Mouse (Mus musculus) heart, postnatal 0 days (tissue): Measurements from ENCODE around the gene Immp2l. TPM values are rescaled to one million over a fixed set of nuclear protein-coding genes. Genes with fewer than 3 reads are reported as not detected.

Experiments used
- ATAC-seq: fragments of 200-750 bp; cut with Nextera tagmentation; 2 replicates; pipeline ENCODE4 v1.8.0; 2017; ENCODE audit warnings: low read depth, moderate number of reproducible peaks, moderate library complexity; ENCODE audit not compliant: insufficient read depth
- DNase-seq: peaks from one replicate; pipeline ENCODE4 v3.0.0-alpha.2; 2016; ENCODE audit warnings: low spot score
- H3K27ac ChIP-seq: fragments of 300-500 bp; sonication (generic); 2 replicates; pipeline ENCODE4 v1.5.1; 2014; ENCODE audit warnings: low read depth, mild to moderate bottlenecking
- H3K27me3 ChIP-seq: fragments of 300-500 bp; sonication (generic); 2 replicates; pipeline ENCODE4 v1.6.1; 2014; ENCODE audit warnings: low read length, mixed read lengths; ENCODE audit not compliant: control insufficient read depth, insufficient read depth
- H3K36me3 ChIP-seq: fragments of 300-500 bp; sonication (generic); replicated peaks from 2 replicates; pipeline ENCODE4 v1.6.1; 2014; ENCODE audit warnings: low read length, mixed read lengths; ENCODE audit not compliant: control insufficient read depth, insufficient read depth
- H3K4me1 ChIP-seq: fragments of 300-500 bp; sonication (generic); 2 replicates; pipeline ENCODE4 v1.6.1; 2014; ENCODE audit warnings: antibody characterized with exemption; ENCODE audit not compliant: control insufficient read depth, insufficient read depth
- H3K4me2 ChIP-seq: fragments of 300-500 bp; sonication (generic); 2 replicates; pipeline ENCODE4 v1.6.1; 2014; ENCODE audit warnings: low read depth, mild to moderate bottlenecking, low read length, moderate library complexity
- H3K4me3 ChIP-seq: fragments of 300-500 bp; sonication (generic); 2 replicates; pipeline ENCODE4 v1.5.1; 2014; ENCODE audit warnings: low read depth, low read length
- H3K9ac ChIP-seq: fragments of 300-500 bp; sonication (generic); replicated peaks from 2 replicates; pipeline ENCODE4 v1.6.1; 2014; ENCODE audit warnings: low read depth, low read length, mixed read lengths
- H3K9me3 ChIP-seq: fragments of 300-500 bp; sonication (generic); replicated peaks from 2 replicates; pipeline ENCODE4 v1.6.1; 2016; ENCODE audit warnings: low read length; ENCODE audit not compliant: control insufficient read depth
- CTCF ChIP-seq: IDR thresholded peaks from 2 replicates; pipeline ENCODE4 v1.5.1; 2016; ENCODE audit warnings: antibody characterized with exemption, control low read depth, low read depth
- EP300 ChIP-seq: IDR thresholded peaks from 2 replicates; pipeline ENCODE4 v1.6.1; 2016; ENCODE audit warnings: antibody characterized with exemption, low read depth
- WGBS: fragments of 180-500 bp; shearing (Covaris S2); extraction: QIAGEN DNeasy Blood & Tissue Kit; methylation state at CpG from one replicate; pipeline ENCODE4 v1.1.7; 2014; 5-methylcytosine and 5-hydroxymethylcytosine counted together
- polyA plus RNA-seq: library from polyadenylated mRNA; unstranded; fragments of >200 nt; fragmentation: Nextera tagmentation; extraction: Ambion mirVana; gene quantifications from 2 replicates; pipeline ENCODE4 v1.2.1, GENCODE M21; 2015
- total RNA-seq: library from RNA; depleted of rRNA; stranded (reverse); fragments of >200 nt; gene quantifications from 2 replicates; pipeline ENCODE4 v1.2.3, GENCODE M21; 2014; ENCODE audit warnings: low replicate concordance

Immp2l gene
- total and polyA plus RNA-seq, 2 experiments from 2014 or later, result 3.6 to 10.8 TPM

- Histone ChIP-seq H3K36me3 (no peaks in the 10 kb centered on the region), H3K4me2 (no peak overlapping the region), H3K9ac (no peak overlapping the region), H3K4me3 (no peak overlapping the region), H3K27me3 (no peaks in the 10 kb centered on the region), H3K27ac (no peak overlapping the region), H3K9me3 (no peaks in the 10 kb centered on the region), H3K4me1 (no peaks in the 10 kb centered on the region)
- DNase-seq (no peak), ATAC-seq (no peak)
- 55% methylated on average over 1 of the region's 1 CpGs for WGBS
- TF ChIP-seq CTCF, result no peak
- no peak for TF ChIP-seq EP300
Measured at GRCm38 (mm10) chr12:41726720-41727119, 702.8 kb downstream of the Immp2l start.

GRCm38 (mm10) chr12:41727221-41727620 is 703.3 kb downstream of the Immp2l start:
- Histone ChIP-seq H3K4me3 (no peak overlapping the region), H3K27ac (no peak overlapping the region), H3K36me3 (no peaks in the 10 kb centered on the region), H3K9ac (no peak overlapping the region), H3K27me3 (no peaks in the 10 kb centered on the region), H3K9me3 (no peaks in the 10 kb centered on the region), H3K4me1 (no peaks in the 10 kb centered on the region), H3K4me2 (no peak overlapping the region)
- ATAC-seq (no peak), DNase-seq (no peak)
- WGBS, result 47% methylated on average over 3 of the region's 3 CpGs
- TF ChIP-seq EP300, result no peak
- no peak for TF ChIP-seq CTCF

GRCm38 (mm10) chr12:41727764-41728338 is 704.0 kb downstream of the Immp2l start:
- H3K9ac ChIP-seq, result no peak overlapping the region
- DNase-seq (no peak), ATAC-seq (no peak)
- WGBS, result 80% methylated on average over 1 of the region's 1 CpGs
- no peaks in the 10 kb centered on the region for H3K4me1 ChIP-seq
- no peaks in the 10 kb centered on the region for H3K27me3 ChIP-seq
- no peak overlapping the region for H3K27ac ChIP-seq
- H3K4me3 ChIP-seq, result no peak overlapping the region
- TF ChIP-seq EP300 (no peak), CTCF (no peak)
- no peaks in the 10 kb centered on the region for H3K9me3 ChIP-seq
- no peak overlapping the region for H3K4me2 ChIP-seq
- H3K36me3 ChIP-seq, result no peaks in the 10 kb centered on the region

DNA sequence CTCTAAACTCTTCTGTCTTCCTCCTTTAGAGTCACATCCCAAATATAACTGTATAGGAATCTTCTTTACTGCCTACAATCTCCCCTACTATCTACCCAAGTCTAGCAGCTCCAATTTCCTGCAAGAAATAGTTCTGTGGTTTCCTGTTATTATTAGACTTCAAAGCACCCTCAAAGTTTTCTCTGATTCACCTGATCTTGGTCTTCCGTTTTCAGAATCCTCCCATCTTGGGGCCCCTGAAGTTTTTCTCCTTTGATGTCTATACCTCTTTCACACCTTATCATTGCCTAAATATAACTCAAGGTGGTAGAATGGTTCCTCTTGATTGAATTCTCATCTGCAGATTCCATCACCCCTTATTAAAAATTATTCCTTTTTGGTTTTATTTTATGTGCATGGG is 704.6 kb downstream of the Immp2l start:
- no peak overlapping the region for H3K4me2 ChIP-seq
- DNase-seq, result no peak
- no peak for ATAC-seq
- WGBS, result 53% methylated on average over 1 of the region's 1 CpGs
- no peak overlapping the region for H3K9ac ChIP-seq
- no peak for TF ChIP-seq EP300
- TF ChIP-seq CTCF, result no peak
- no peak overlapping the region for H3K27ac ChIP-seq
- no peaks in the 10 kb centered on the region for H3K9me3 ChIP-seq
- no peaks in the 10 kb centered on the region for H3K4me1 ChIP-seq
- H3K27me3 ChIP-seq, result no peaks in the 10 kb centered on the region
- no peaks in the 10 kb centered on the region for H3K36me3 ChIP-seq
- no peak overlapping the region for H3K4me3 ChIP-seq

- Histone ChIP-seq H3K4me2 (no peak overlapping the region), H3K27ac (no peak overlapping the region), H3K9ac (no peak overlapping the region), H3K27me3 (no peaks in the 10 kb centered on the region), H3K9me3 (no peaks in the 10 kb centered on the region), H3K36me3 (no peaks in the 10 kb centered on the region), H3K4me3 (no peak overlapping the region), H3K4me1 (no peaks in the 10 kb centered on the region)
- DNase-seq (no peak), ATAC-seq (no peak)
- no peak for TF ChIP-seq EP300
- no peak for TF ChIP-seq CTCF
- 29% methylated on average over 1 of the region's 1 CpGs for WGBS
Measured at GRCm38 (mm10) chr12:41729780-41730179, 705.9 kb downstream of the Immp2l start.

DNA sequence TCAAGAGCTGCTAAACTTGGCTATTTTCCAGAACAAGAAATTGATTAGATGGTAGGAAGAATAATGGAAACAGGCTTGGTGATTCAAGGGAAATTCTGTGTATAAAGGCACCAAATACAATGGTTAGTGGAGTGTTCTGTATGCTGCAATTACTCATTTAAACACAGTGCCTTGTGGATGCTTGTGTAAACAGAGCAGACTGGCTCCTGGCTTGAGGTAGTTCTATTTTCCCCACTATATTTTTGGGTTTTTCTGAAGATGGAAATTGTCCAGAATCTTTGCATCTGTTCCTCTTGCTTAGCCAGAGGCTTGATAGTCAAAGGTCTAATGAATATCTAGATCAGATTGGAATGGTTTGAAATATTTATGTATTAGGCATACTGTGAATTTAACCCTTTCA is 709.3 kb downstream of the Immp2l start:
- no peak for DNase-seq
- TF ChIP-seq EP300, result no peak
- TF ChIP-seq CTCF, result no peak
- Histone ChIP-seq H3K4me3 (no peak overlapping the region), H3K4me1 (no peaks in the 10 kb centered on the region), H3K27ac (no peak overlapping the region), H3K36me3 (no peaks in the 10 kb centered on the region), H3K9ac (no peak overlapping the region), H3K9me3 (no peaks in the 10 kb centered on the region), H3K27me3 (no peaks in the 10 kb centered on the region), H3K4me2 (no peak overlapping the region)
- no peak for ATAC-seq
